Mouse (Mus musculus): ENCODE results near the gene Retreg3. TPM values are rescaled to one million over a fixed set of nuclear protein-coding genes. Genes with fewer than 3 reads are reported as not detected.
A peak's percentile ranks its signal among the peaks of the same experiment; 100 is the strongest.
"Not testable (repeated sequence)": the region's sequence is repeated elsewhere in the genome, so short reads cannot be mapped to it uniquely, and the experiment has no call there.

Gene Retreg3
- polyA plus RNA-seq, 1 experiment, result 87.3 TPM

GRCm38 (mm10) chr11:101163476-101164350 lies 44.0 kb upstream of the Retreg3 start:
- 29% methylated on average over 49 of the region's 49 CpGs for WGBS
- peak; percentile 37 to 51 for DNase-seq
- peaks cover 30% of the 10 kb centered on the region for H3K4me1 ChIP-seq (ENCODE audit: control insufficient read depth, insufficient read depth, low read length)
- no peak for TF ChIP-seq CTCF (IDR thresholded peaks at IDR 0.05; ENCODE audit: borderline replicate concordance, insufficient read depth, low read depth, low read length)
- no peak for TF ChIP-seq POLR2A (IDR thresholded peaks at IDR 0.05; ENCODE audit: borderline replicate concordance, insufficient read depth, low read length)
- no peak overlapping the region for H3K4me3 ChIP-seq (replicated peaks; ENCODE audit: insufficient read depth, low read depth, low read length)
- H3K27me3 ChIP-seq (ENCODE audit: control insufficient read depth, insufficient read depth, low read length), result no peaks in the 10 kb centered on the region
- peak overlapping the region; percentile 8; the same call in 1 of the 2 replicates for H3K27ac ChIP-seq (ENCODE audit: insufficient read depth, low read length)

GRCm38 (mm10) chr11:101162772-101163171 lies 43.1 kb upstream of the Retreg3 start:
- no peak overlapping the region for H3K4me3 ChIP-seq (replicated peaks; ENCODE audit: insufficient read depth, low read depth, low read length)
- TF ChIP-seq POLR2A (IDR thresholded peaks at IDR 0.05; ENCODE audit: borderline replicate concordance, insufficient read depth, low read length), result no peak
- WGBS, result 26% methylated on average over 5 of the region's 5 CpGs
- peaks cover 25% of the 10 kb centered on the region for H3K4me1 ChIP-seq (ENCODE audit: control insufficient read depth, insufficient read depth, low read length)
- no peak overlapping the region for H3K27ac ChIP-seq (ENCODE audit: insufficient read depth, low read length)
- H3K27me3 ChIP-seq (ENCODE audit: control insufficient read depth, insufficient read depth, low read length), result no peaks in the 10 kb centered on the region
- peak; percentile 49 to 66 for DNase-seq

GRCm38 (mm10) chr11:101162301-101162700 lies 42.6 kb upstream of the Retreg3 start:
- DNase-seq, result no peak
- WGBS, result 30% methylated on average over 5 of the region's 5 CpGs
- no peaks in the 10 kb centered on the region for H3K27me3 ChIP-seq (ENCODE audit: control insufficient read depth, insufficient read depth, low read length)
- TF ChIP-seq POLR2A (IDR thresholded peaks at IDR 0.05; ENCODE audit: borderline replicate concordance, insufficient read depth, low read length) (no peak), CTCF (IDR thresholded peaks at IDR 0.05; ENCODE audit: borderline replicate concordance, insufficient read depth, low read depth, low read length) (no peak)
- H3K4me1 ChIP-seq (ENCODE audit: control insufficient read depth, insufficient read depth, low read length), result peaks cover 22% of the 10 kb centered on the region
- no peak overlapping the region for H3K4me3 ChIP-seq (replicated peaks; ENCODE audit: insufficient read depth, low read depth, low read length)
- H3K27ac ChIP-seq (ENCODE audit: insufficient read depth, low read length), result peak overlapping the region; percentile 35; the same call in 1 of the 2 replicates

GRCm38 (mm10) chr11:101161551-101161950 lies 41.9 kb upstream of the Retreg3 start:
- H3K4me3 ChIP-seq (replicated peaks; ENCODE audit: insufficient read depth, low read depth, low read length), result no peak overlapping the region
- WGBS, result 89% methylated on average over 15 of the region's 15 CpGs
- TF ChIP-seq POLR2A (IDR thresholded peaks at IDR 0.05; ENCODE audit: borderline replicate concordance, insufficient read depth, low read length), result no peak
- no peak for TF ChIP-seq CTCF (IDR thresholded peaks at IDR 0.05; ENCODE audit: borderline replicate concordance, insufficient read depth, low read depth, low read length)
- H3K4me1 ChIP-seq (ENCODE audit: control insufficient read depth, insufficient read depth, low read length), result peaks cover 22% of the 10 kb centered on the region
- no peak overlapping the region for H3K27ac ChIP-seq (ENCODE audit: insufficient read depth, low read length)
- DNase-seq, result no peak
- no peaks in the 10 kb centered on the region for H3K27me3 ChIP-seq (ENCODE audit: control insufficient read depth, insufficient read depth, low read length)

GRCm38 (mm10) chr11:101160981-101161505 lies 41.4 kb upstream of the Retreg3 start:
- H3K4me1 ChIP-seq (ENCODE audit: control insufficient read depth, insufficient read depth, low read length), result peaks cover 22% of the 10 kb centered on the region
- not testable (repeated sequence) for H3K27ac ChIP-seq (ENCODE audit: insufficient read depth, low read length); H3K4me3 ChIP-seq (replicated peaks; ENCODE audit: insufficient read depth, low read depth, low read length); H3K27me3 ChIP-seq (ENCODE audit: control insufficient read depth, insufficient read depth, low read length); DNase-seq
- WGBS, result 36% methylated on average over 8 of the region's 8 CpGs

- not testable (repeated sequence) for H3K27ac ChIP-seq (ENCODE audit: insufficient read depth, low read length); H3K27me3 ChIP-seq (ENCODE audit: control insufficient read depth, insufficient read depth, low read length); DNase-seq; H3K4me3 ChIP-seq (replicated peaks; ENCODE audit: insufficient read depth, low read depth, low read length)
- 79% methylated on average over 10 of the region's 10 CpGs for WGBS
- peaks cover 22% of the 10 kb centered on the region for H3K4me1 ChIP-seq (ENCODE audit: control insufficient read depth, insufficient read depth, low read length)
Observed at GRCm38 (mm10) chr11:101160151-101160550, 40.5 kb upstream of the Retreg3 start.

- Histone ChIP-seq H3K4me1 (ENCODE audit: control insufficient read depth, insufficient read depth, low read length) (no peaks in the 10 kb centered on the region; the same call in 1 of the 2 replicates), H3K27me3 (ENCODE audit: control insufficient read depth, insufficient read depth, low read length) (no peaks in the 10 kb centered on the region), H3K27ac (ENCODE audit: insufficient read depth, low read length) (peak within 1 kb of the TSS; percentile 79), H3K4me3 (replicated peaks; ENCODE audit: insufficient read depth, low read depth, low read length) (peak within 1 kb of the TSS; percentile 62)
- peak; percentile 86 for DNase-seq
- TF ChIP-seq CTCF (IDR thresholded peaks at IDR 0.05; ENCODE audit: borderline replicate concordance, insufficient read depth, low read depth, low read length) (no peak), POLR2A (IDR thresholded peaks at IDR 0.05; ENCODE audit: borderline replicate concordance, insufficient read depth, low read length) (peak; percentile 54; the same call in 1 of the 2 replicates)
- under 1% methylated on average over 36 of the region's 36 CpGs for WGBS
Observed at GRCm38 (mm10) chr11:101155728-101156371, 36.2 kb upstream of the Retreg3 start, which contains the start of gene Tubg2. Tubg2 (plus strand) TSS chr11:101155907.

GRCm38 (mm10) chr11:101155151-101155550 lies 35.5 kb upstream of the Retreg3 start:
- 57% methylated on average over 6 of the region's 6 CpGs for WGBS
- H3K4me3 ChIP-seq (replicated peaks; ENCODE audit: insufficient read depth, low read depth, low read length), result no peak overlapping the region
- H3K4me1 ChIP-seq (ENCODE audit: control insufficient read depth, insufficient read depth, low read length), result no peaks in the 10 kb centered on the region; the same call in 1 of the 2 replicates
- TF ChIP-seq POLR2A (IDR thresholded peaks at IDR 0.05; ENCODE audit: borderline replicate concordance, insufficient read depth, low read length) (no peak), CTCF (IDR thresholded peaks at IDR 0.05; ENCODE audit: borderline replicate concordance, insufficient read depth, low read depth, low read length) (no peak)
- no peak for DNase-seq
- H3K27ac ChIP-seq (ENCODE audit: insufficient read depth, low read length), result peak overlapping the region; percentile 6; the same call in 1 of the 2 replicates
- H3K27me3 ChIP-seq (ENCODE audit: control insufficient read depth, insufficient read depth, low read length), result no peaks in the 10 kb centered on the region

Measured in cerebellum, adult 2 months (tissue).